Mouse (Mus musculus): ENCODE data around the gene Kctd19. TPM values are rescaled to one million over a fixed set of nuclear protein-coding genes. Genes with fewer than 3 reads are reported as not detected.

Gene Kctd19
- polyA plus RNA-seq, 1 experiment from 2014 or later: not detected

GRCm38 (mm10) chr8:105389096-105389495 is 24.2 kb downstream of the Kctd19 start:
- peaks cover 4% of the 10 kb centered on the region; the same call in 1 of the 2 replicates for H3K27me3 ChIP-seq
- no peak overlapping the region for H3K27ac ChIP-seq
- H3K9ac ChIP-seq: no peak overlapping the region
- ATAC-seq (ENCODE audit: low read depth): no peak
- no peaks in the 10 kb centered on the region for H3K9me3 ChIP-seq (replicated peaks)
- DNase-seq: no peak
- no peak overlapping the region for H3K4me3 ChIP-seq (replicated peaks)
- no peaks in the 10 kb centered on the region for H3K36me3 ChIP-seq
- 54% methylated on average over 6 of the region's 6 CpGs for WGBS (ENCODE audit: insufficient replicate concordance)
- H3K4me2 ChIP-seq: no peak overlapping the region
- no peaks in the 10 kb centered on the region for H3K4me1 ChIP-seq (replicated peaks)

GRCm38 (mm10) chr8:105387151-105387550 is 26.2 kb downstream of the Kctd19 start:
- no peaks in the 10 kb centered on the region for H3K36me3 ChIP-seq
- H3K9me3 ChIP-seq (replicated peaks): no peaks in the 10 kb centered on the region
- no peaks in the 10 kb centered on the region for H3K4me1 ChIP-seq (replicated peaks)
- no peak overlapping the region; the same call in 1 of the 2 replicates for H3K27ac ChIP-seq
- WGBS (ENCODE audit: insufficient replicate concordance): 50% methylated on average over 1 of the region's 1 CpGs
- ATAC-seq (ENCODE audit: low read depth) (no peak), DNase-seq (no peak)
- H3K4me2 ChIP-seq: no peak overlapping the region
- H3K9ac ChIP-seq: no peak overlapping the region
- peaks cover 4% of the 10 kb centered on the region; the same call in 1 of the 2 replicates for H3K27me3 ChIP-seq
- H3K4me3 ChIP-seq (replicated peaks): no peak overlapping the region

- Histone ChIP-seq H3K9me3 (replicated peaks) (no peaks in the 10 kb centered on the region), H3K4me2 (no peak overlapping the region), H3K27ac (no peak overlapping the region), H3K4me3 (replicated peaks) (no peak overlapping the region), H3K4me1 (replicated peaks) (no peaks in the 10 kb centered on the region), H3K9ac (no peak overlapping the region), H3K27me3 (0 out of 2 replicates have a peak, but pooled peaks cover under 1% of the 10 kb centered on the region), H3K36me3 (no peaks in the 10 kb centered on the region)
- 93% methylated on average over 2 of the region's 2 CpGs for WGBS (ENCODE audit: insufficient replicate concordance)
- no peak for ATAC-seq (ENCODE audit: low read depth)
- no peak for DNase-seq
Observed at GRCm38 (mm10) chr8:105384070-105384469, 29.2 kb downstream of the Kctd19 start.

- no peaks in the 10 kb centered on the region for H3K36me3 ChIP-seq
- H3K9ac ChIP-seq: no peak overlapping the region
- no peak overlapping the region for H3K27ac ChIP-seq
- WGBS (ENCODE audit: insufficient replicate concordance): 66% methylated on average over 12 of the region's 12 CpGs
- no peak overlapping the region for H3K4me3 ChIP-seq (replicated peaks)
- DNase-seq: no peak
- no peaks in the 10 kb centered on the region for H3K27me3 ChIP-seq
- no peaks in the 10 kb centered on the region for H3K9me3 ChIP-seq (replicated peaks)
- H3K4me1 ChIP-seq (replicated peaks): no peaks in the 10 kb centered on the region
- ATAC-seq (ENCODE audit: low read depth): no peak
- H3K4me2 ChIP-seq: no peak overlapping the region
Observed at GRCm38 (mm10) chr8:105380308-105380707, 33.0 kb downstream of the Kctd19 start.

GRCm38 (mm10) chr8:105378673-105379072 is 34.6 kb downstream of the Kctd19 start:
- ATAC-seq (ENCODE audit: low read depth) (no peak), DNase-seq (no peak)
- Histone ChIP-seq H3K27ac (no peak overlapping the region), H3K4me1 (replicated peaks) (peaks cover 9% of the 10 kb centered on the region; the same call in 1 of the 2 replicates), H3K4me2 (no peak overlapping the region), H3K36me3 (no peaks in the 10 kb centered on the region), H3K4me3 (replicated peaks) (no peak overlapping the region), H3K9ac (no peak overlapping the region), H3K27me3 (0 out of 2 replicates have a peak, but pooled peaks cover 10% of the 10 kb centered on the region), H3K9me3 (replicated peaks) (no peaks in the 10 kb centered on the region; the same call in 1 of the 2 replicates)
- 69% methylated on average over 19 of the region's 19 CpGs for WGBS (ENCODE audit: insufficient replicate concordance)

DNA sequence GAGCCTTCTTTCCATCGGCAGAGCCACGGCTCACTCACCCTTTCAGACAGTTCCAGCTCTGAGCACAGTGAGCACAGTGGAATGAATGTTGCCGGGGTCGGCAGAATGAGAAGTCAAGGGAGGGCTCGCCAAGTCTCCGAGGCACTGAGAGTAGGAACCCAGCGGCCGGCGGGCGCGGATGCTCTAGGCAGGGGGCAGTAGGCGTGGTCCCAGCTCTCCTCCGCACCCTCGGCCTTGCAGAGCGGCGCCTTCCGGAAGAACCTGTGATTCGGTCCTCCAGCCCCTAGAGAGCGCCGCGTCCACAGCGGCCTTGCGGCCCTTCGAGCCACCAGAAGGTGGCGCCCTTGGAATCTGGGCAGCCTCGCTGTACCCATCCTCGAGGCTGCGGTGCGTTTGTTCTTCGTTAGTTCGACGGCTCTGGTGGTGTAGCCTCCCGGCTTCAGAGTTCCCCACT is 38.8 kb downstream of the Kctd19 start:
- Histone ChIP-seq H3K27ac (no peak overlapping the region), H3K9me3 (replicated peaks) (no peaks in the 10 kb centered on the region; the same call in 1 of the 2 replicates), H3K36me3 (no peaks in the 10 kb centered on the region), H3K4me3 (replicated peaks) (no peak overlapping the region), H3K4me2 (peak overlapping the region; percentile 41), H3K9ac (no peak overlapping the region), H3K27me3 (0 out of 2 replicates have a peak, but pooled peaks cover 10% of the 10 kb centered on the region), H3K4me1 (replicated peaks) (peaks cover 13% of the 10 kb centered on the region; the same call in 1 of the 2 replicates)
- WGBS (ENCODE audit: insufficient replicate concordance): 32% methylated on average over 33 of the region's 33 CpGs
- peak; percentile 38 for DNase-seq
- 0 out of 2 replicates have a peak, but pooled peaks have one; percentile 54 for ATAC-seq (ENCODE audit: low read depth)

DNA sequence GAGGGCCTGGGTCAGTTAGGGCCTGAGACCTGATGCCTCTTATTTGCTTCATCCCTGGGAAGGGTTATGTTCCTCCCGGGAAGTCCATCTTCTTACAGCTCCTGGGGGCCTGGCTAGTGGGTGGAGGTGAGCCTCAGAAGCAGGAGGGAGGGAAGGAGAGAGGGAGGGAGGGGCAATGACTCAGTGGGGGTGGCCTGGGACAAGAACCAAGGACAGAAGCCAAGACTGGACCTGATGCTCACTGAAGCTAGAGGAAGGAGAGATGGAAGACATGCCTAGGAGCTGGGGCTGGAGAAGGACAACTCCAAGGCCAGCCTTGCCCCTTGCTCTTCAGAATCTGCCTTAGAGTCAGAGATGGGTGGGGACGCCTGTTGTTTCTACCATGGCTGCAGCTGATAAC is 40.3 kb downstream of the Kctd19 start, which contains the start of gene Plekhg4:
TSS of gene Plekhg4 (plus strand) at position 243 of the 400 bp plus-strand sequence.
- no peak within 1 kb of the TSS for H3K4me2 ChIP-seq
- H3K9ac ChIP-seq: no peak within 1 kb of the TSS
- DNase-seq (no peak), ATAC-seq (ENCODE audit: low read depth) (no peak)
- WGBS (ENCODE audit: insufficient replicate concordance): 23% methylated on average over 2 of the region's 2 CpGs
- H3K27ac ChIP-seq: no peak within 1 kb of the TSS
- H3K4me3 ChIP-seq (replicated peaks): no peak within 1 kb of the TSS
- H3K27me3 ChIP-seq: 0 out of 2 replicates have a peak, but pooled peaks cover 10% of the 10 kb centered on the region
- no peaks in the 10 kb centered on the region for H3K36me3 ChIP-seq
- H3K9me3 ChIP-seq (replicated peaks): no peaks in the 10 kb centered on the region; the same call in 1 of the 2 replicates
- peaks cover 13% of the 10 kb centered on the region; the same call in 1 of the 2 replicates for H3K4me1 ChIP-seq (replicated peaks)

DNA sequence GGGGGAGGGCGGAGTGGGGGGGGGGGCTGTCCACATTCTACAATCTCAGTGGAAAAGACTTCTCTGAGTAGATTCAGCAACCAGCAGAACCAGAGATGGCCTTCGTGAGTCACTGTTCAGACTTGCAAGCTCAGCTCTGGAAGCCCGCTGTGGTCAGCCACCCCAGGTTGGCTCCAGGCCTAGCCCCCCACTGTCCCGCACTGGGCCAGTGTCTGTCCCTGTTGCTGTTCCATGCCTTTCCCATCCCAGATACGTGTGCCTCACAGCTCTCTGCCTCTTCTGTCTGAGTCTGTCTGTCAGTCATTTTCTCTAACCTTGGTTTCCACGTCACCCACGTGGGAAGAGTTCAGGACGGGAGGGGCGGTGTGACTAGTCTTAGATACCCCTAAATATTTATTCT is 40.8 kb downstream of the Kctd19 start:
- Histone ChIP-seq H3K4me3 (replicated peaks) (no peak overlapping the region), H3K4me2 (no peak overlapping the region), H3K4me1 (replicated peaks) (peaks cover 13% of the 10 kb centered on the region; the same call in 1 of the 2 replicates), H3K27ac (no peak overlapping the region), H3K27me3 (0 out of 2 replicates have a peak, but pooled peaks cover 10% of the 10 kb centered on the region), H3K9me3 (replicated peaks) (no peaks in the 10 kb centered on the region; the same call in 1 of the 2 replicates), H3K9ac (no peak overlapping the region), H3K36me3 (no peaks in the 10 kb centered on the region)
- DNase-seq: no peak
- ATAC-seq (ENCODE audit: low read depth): no peak
- 74% methylated on average over 9 of the region's 9 CpGs for WGBS (ENCODE audit: insufficient replicate concordance)

DNA sequence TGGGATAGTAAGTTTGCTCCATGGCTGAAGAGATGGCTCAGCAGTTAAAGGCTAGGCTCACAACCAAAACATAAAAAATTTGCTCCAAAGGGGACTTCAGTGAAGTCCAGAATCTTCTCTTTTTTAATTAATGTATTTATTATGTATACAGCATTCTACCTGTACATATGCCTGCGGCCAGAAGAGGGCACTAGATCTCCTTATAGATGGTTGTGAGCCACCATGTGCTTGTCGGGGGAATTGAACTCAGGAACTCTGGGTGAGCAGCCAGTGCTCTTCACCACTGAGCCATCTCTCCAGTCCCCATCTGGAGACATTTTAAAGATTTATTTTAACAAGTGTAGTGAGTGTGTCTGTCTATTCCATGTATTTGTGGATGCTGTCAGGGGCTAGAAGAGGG is 46.2 kb downstream of the Kctd19 start:
- no peak for ATAC-seq (ENCODE audit: low read depth)
- Histone ChIP-seq H3K36me3 (no peaks in the 10 kb centered on the region), H3K9ac (no peak overlapping the region), H3K4me1 (replicated peaks) (no peaks in the 10 kb centered on the region), H3K9me3 (replicated peaks) (no peaks in the 10 kb centered on the region), H3K4me2 (no peak overlapping the region), H3K27me3 (no peaks in the 10 kb centered on the region; the same call in 1 of the 2 replicates), H3K27ac (no peak overlapping the region), H3K4me3 (replicated peaks) (no peak overlapping the region)
- WGBS (ENCODE audit: insufficient replicate concordance): 48% methylated on average over 2 of the region's 2 CpGs
- DNase-seq: no peak

- DNase-seq: no peak
- Histone ChIP-seq H3K4me2 (no peak overlapping the region), H3K4me1 (replicated peaks) (no peaks in the 10 kb centered on the region), H3K27ac (no peak overlapping the region; the same call in 1 of the 2 replicates), H3K4me3 (replicated peaks) (no peak overlapping the region), H3K36me3 (no peaks in the 10 kb centered on the region), H3K27me3 (peaks cover 7% of the 10 kb centered on the region; the same call in 1 of the 2 replicates), H3K9ac (no peak overlapping the region), H3K9me3 (replicated peaks) (no peaks in the 10 kb centered on the region)
- WGBS (ENCODE audit: insufficient replicate concordance): 52% methylated on average over 12 of the region's 12 CpGs
- ATAC-seq (ENCODE audit: low read depth): no peak
Observed at GRCm38 (mm10) chr8:105361751-105362702, 51.3 kb downstream of the Kctd19 start.

- ATAC-seq (ENCODE audit: low read depth): no peak
- Histone ChIP-seq H3K4me1 (replicated peaks) (no peaks in the 10 kb centered on the region), H3K27ac (no peak overlapping the region), H3K4me2 (no peak overlapping the region), H3K9me3 (replicated peaks) (no peaks in the 10 kb centered on the region), H3K9ac (no peak overlapping the region), H3K4me3 (replicated peaks) (no peak overlapping the region), H3K27me3 (peaks cover 7% of the 10 kb centered on the region; the same call in 1 of the 2 replicates), H3K36me3 (no peaks in the 10 kb centered on the region)
- no peak for DNase-seq
- WGBS (ENCODE audit: insufficient replicate concordance): 53% methylated on average over 4 of the region's 4 CpGs
Observed at GRCm38 (mm10) chr8:105359646-105360045, 53.7 kb downstream of the Kctd19 start.

Measured in liver, embryonic 13.5 days (tissue).